Mouse (Mus musculus) intestine, embryonic 16.5 days (tissue): ENCODE results near the gene Adcy1. TPM values are rescaled to one million over a fixed set of nuclear protein-coding genes. Genes with fewer than 3 reads are reported as not detected.

Source experiments
- ATAC-seq: fragments of 200-750 bp; cut with Nextera tagmentation; 2 replicates; pipeline ENCODE4 v1.8.0; 2017; ENCODE audit warnings: moderate TSS enrichment, moderate library complexity
- H3K27ac ChIP-seq: fragments of 300-500 bp; sonication (generic); 2 replicates; pipeline ENCODE4 v1.5.1; 2014; ENCODE audit warnings: mild to moderate bottlenecking, low read length
- H3K27me3 ChIP-seq: fragments of 300-500 bp; sonication (generic); replicated peaks from 2 replicates; pipeline ENCODE4 v1.6.1; 2014; ENCODE audit warnings: low read length, control low read depth, mixed read lengths; ENCODE audit not compliant: control insufficient read depth, insufficient read depth
- H3K36me3 ChIP-seq: fragments of 300-500 bp; sonication (generic); 2 replicates; pipeline ENCODE4 v1.6.1; 2014; ENCODE audit warnings: low read length, control low read depth; ENCODE audit not compliant: control insufficient read depth, insufficient read depth
- H3K4me1 ChIP-seq: fragments of 300-500 bp; sonication (generic); 2 replicates; pipeline ENCODE4 v1.6.1; 2014; ENCODE audit warnings: low read length, control low read depth, mixed read lengths; ENCODE audit not compliant: control insufficient read depth, insufficient read depth
- H3K4me2 ChIP-seq: fragments of 300-500 bp; sonication (generic); 2 replicates; pipeline ENCODE4 v1.6.1; 2014; ENCODE audit warnings: low read depth, low read length, control low read depth
- H3K4me3 ChIP-seq: fragments of 300-500 bp; sonication (generic); 2 replicates; pipeline ENCODE4 v1.5.1; 2014; ENCODE audit warnings: mild to moderate bottlenecking, low read length
- H3K9ac ChIP-seq: fragments of 300-500 bp; sonication (generic); 2 replicates; pipeline ENCODE4 v1.6.1; 2014; ENCODE audit warnings: low read depth, low read length
- H3K9me3 ChIP-seq: fragments of 300-500 bp; sonication (generic); 2 replicates; pipeline ENCODE4 v1.6.1; 2016; ENCODE audit warnings: low read length, control low read depth; ENCODE audit not compliant: control insufficient read depth
- WGBS: fragments of 180-500 bp; shearing (Covaris S2); extraction: QIAGEN DNeasy Blood & Tissue Kit; methylation state at CpG from one replicate; pipeline ENCODE4 v1.1.7; 2014; 5-methylcytosine and 5-hydroxymethylcytosine counted together
- polyA plus RNA-seq: library from polyadenylated mRNA; unstranded; fragments of >200 nt; fragmentation: Nextera tagmentation; extraction: Ambion mirVana; gene quantifications from 2 replicates; pipeline ENCODE4 v1.2.1, GENCODE M21; 2015

The Adcy1 gene
- polyA plus RNA-seq, 1 experiment from 2014 or later = 0.68 TPM

DNA sequence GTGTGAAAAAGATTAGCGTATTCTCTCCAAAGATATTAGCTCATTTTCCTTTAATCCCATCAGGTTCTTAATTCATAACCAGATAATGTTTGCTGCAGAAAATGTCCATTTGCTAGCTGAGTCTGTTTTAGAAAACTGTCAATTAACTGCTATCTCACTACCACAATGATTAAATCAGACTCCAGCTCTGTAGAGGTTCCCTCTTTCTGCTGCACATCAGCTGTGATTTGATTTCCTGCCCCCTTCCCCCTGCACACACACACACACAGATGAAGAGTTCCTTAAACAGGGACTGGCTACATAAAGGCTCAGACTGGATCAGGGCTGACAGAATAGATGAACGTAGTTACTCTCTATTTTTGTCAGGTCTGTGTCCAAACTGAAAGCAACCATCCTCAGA lies 53.4 kb downstream of the Adcy1 start:
- H3K9ac ChIP-seq = no peak overlapping the region
- H3K4me3 ChIP-seq = no peak overlapping the region
- no peaks in the 10 kb centered on the region for H3K9me3 ChIP-seq
- no peaks in the 10 kb centered on the region for H3K36me3 ChIP-seq
- H3K4me2 ChIP-seq = no peak overlapping the region
- H3K27me3 ChIP-seq = no peaks in the 10 kb centered on the region
- WGBS = 57% methylated on average over 2 of the region's 2 CpGs
- peak; percentile 56; the same call in 1 of the 2 replicates for ATAC-seq
- H3K27ac ChIP-seq = no peak overlapping the region
- no peaks in the 10 kb centered on the region for H3K4me1 ChIP-seq

DNA sequence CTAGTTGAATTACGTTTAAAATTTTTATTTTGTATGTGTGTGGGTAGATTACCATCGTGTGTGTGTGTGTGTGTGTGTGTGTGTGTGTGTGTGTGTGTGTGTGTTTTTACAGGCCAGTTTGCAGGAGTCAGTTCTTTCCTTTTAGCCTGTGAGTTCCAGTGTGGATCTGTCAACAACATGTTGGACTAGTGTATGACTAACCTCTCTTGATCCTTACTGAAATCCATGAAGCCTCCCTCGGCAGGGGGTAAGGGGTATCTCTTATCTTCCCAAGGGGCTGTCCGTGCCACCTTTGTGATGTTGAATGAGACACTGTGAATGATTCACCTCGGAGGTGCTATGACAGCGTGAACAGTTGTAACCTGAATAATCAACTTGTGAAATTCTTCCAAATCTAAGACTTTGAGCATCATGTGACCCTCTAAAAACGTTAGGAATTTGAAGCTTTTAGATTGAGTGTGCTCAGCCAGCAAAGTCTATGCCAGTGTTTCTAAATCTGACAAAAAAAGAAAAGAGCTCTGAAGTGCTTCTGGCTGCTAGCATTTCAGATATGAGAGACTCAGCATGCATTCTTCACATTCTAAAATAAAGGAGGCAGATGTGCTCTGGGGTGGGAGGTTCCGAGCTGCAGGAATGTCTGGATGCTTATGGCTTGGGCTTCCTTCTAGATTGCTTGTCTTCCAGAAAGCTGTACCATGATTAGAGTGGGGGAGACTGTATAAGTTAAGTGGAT lies 66.2 kb downstream of the Adcy1 start:
- no peaks in the 10 kb centered on the region for H3K9me3 ChIP-seq
- ATAC-seq = peak; percentile 50; the same call in 1 of the 2 replicates
- no peak overlapping the region for H3K27ac ChIP-seq
- H3K27me3 ChIP-seq = no peaks in the 10 kb centered on the region
- WGBS = 50% methylated on average over 8 of the region's 8 CpGs
- H3K4me3 ChIP-seq = no peak overlapping the region
- H3K36me3 ChIP-seq = no peaks in the 10 kb centered on the region
- no peaks in the 10 kb centered on the region for H3K4me1 ChIP-seq
- no peak overlapping the region for H3K4me2 ChIP-seq
- H3K9ac ChIP-seq = no peak overlapping the region

DNA sequence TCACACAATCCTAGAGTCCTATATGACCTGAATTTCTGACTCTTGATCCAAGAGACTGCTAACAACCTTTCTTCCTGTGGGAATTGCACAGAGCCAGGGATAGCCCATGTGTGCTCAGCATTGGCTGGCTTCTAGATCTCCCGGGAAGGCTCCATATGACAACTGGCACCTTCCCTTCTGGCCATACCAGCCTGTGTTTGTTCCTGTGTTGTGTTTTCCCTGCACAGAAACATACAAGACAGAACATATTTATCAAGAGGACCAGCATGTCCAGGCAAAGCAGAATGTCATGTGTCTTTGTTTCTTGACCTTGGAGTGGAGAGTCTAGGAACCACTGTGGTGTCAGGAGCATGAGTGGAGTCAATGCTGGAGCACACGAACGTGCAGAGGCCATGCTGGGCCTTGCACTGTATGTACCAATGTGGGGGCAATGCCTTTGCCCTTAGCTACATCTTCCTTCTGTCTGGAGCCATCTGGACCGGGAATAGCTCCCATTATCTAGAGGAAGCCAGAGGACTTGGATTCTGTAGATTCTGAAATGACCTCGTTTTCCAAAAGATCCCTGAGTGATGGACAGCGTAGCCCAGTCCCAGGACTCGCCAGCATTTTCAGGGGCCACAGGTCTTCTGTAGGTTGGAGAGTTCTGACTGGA lies 69.6 kb downstream of the Adcy1 start:
- Histone ChIP-seq H3K9me3 (no peaks in the 10 kb centered on the region), H3K36me3 (no peaks in the 10 kb centered on the region), H3K4me3 (no peak overlapping the region), H3K4me2 (no peak overlapping the region), H3K4me1 (no peaks in the 10 kb centered on the region), H3K27ac (no peak overlapping the region), H3K27me3 (no peaks in the 10 kb centered on the region), H3K9ac (no peak overlapping the region)
- ATAC-seq = no peak
- WGBS = 89% methylated on average over 7 of the region's 7 CpGs

DNA sequence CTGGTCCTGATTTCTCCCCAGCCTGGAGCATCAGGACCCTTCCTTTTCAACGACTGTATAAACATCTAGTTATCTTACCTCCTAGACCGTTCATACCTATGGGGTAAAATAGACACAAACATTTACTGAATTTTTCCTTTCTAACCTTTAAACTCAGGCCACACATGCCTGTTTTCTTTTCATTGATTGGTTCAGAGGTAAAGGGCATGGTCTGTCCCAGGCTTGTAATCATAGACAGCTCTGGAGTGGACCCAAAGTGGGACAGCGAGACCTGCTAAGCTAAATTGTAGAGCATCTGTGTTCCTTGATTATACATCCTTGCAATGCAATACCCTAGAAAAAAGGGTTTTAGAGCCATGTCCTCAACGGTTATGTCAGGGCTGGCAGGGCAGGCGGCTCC lies 70.4 kb downstream of the Adcy1 start:
- H3K9ac ChIP-seq = no peak overlapping the region
- no peak overlapping the region for H3K4me3 ChIP-seq
- H3K9me3 ChIP-seq = no peaks in the 10 kb centered on the region
- no peaks in the 10 kb centered on the region for H3K4me1 ChIP-seq
- no peaks in the 10 kb centered on the region for H3K36me3 ChIP-seq
- ATAC-seq = no peak
- H3K4me2 ChIP-seq = no peak overlapping the region
- no peak overlapping the region for H3K27ac ChIP-seq
- 85% methylated on average over 5 of the region's 5 CpGs for WGBS
- H3K27me3 ChIP-seq = no peaks in the 10 kb centered on the region

DNA sequence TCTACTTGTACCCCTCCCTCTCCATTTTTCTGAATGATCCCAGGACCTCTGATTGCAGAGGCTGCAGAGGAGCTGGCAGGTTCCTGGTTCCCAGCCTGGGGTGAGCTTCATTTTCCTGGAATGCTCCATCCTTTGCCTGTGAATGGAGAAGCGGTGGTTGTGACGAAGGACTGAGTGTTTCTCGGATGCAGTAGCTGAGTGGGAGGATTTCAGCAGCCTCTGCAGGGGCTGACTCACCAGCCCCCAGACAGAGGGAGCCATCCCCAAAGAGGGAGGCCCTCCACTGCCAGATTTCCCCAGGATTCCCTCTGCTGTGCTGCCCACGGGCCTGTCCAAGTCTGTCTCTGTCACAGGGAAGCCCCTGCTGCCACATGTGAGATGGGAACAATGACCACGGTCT lies 71.0 kb downstream of the Adcy1 start:
- Histone ChIP-seq H3K4me3 (no peak overlapping the region), H3K27me3 (no peaks in the 10 kb centered on the region), H3K4me2 (no peak overlapping the region), H3K4me1 (no peaks in the 10 kb centered on the region), H3K27ac (no peak overlapping the region), H3K9ac (no peak overlapping the region), H3K9me3 (no peaks in the 10 kb centered on the region), H3K36me3 (no peaks in the 10 kb centered on the region)
- no peak for ATAC-seq
- 79% methylated on average over 5 of the region's 5 CpGs for WGBS

DNA sequence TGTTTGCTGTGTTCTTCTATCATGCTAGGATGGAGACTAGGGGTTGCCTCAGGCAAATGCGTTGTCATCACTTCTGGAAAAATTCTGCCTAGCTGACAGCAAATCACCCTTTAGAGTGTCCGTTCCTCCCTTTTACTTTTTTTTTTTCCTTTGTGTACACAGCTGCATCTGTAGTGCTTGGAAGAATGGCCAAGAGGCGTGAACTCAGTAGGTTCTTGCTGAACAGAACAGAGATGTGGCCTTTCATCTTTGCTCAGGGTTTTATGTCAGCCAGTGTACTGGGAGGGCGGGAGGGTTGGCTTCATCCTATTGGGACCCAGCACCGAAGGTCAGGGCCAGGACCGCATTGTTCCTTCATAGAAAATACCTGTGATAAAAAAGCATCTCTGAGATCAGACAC lies 72.0 kb downstream of the Adcy1 start:
- ATAC-seq = no peak
- WGBS = 66% methylated on average over 6 of the region's 6 CpGs
- no peak overlapping the region for H3K4me3 ChIP-seq
- no peak overlapping the region for H3K9ac ChIP-seq
- no peaks in the 10 kb centered on the region for H3K9me3 ChIP-seq
- no peak overlapping the region for H3K4me2 ChIP-seq
- no peaks in the 10 kb centered on the region for H3K27me3 ChIP-seq
- no peak overlapping the region for H3K27ac ChIP-seq
- H3K36me3 ChIP-seq = no peaks in the 10 kb centered on the region
- H3K4me1 ChIP-seq = no peaks in the 10 kb centered on the region

DNA sequence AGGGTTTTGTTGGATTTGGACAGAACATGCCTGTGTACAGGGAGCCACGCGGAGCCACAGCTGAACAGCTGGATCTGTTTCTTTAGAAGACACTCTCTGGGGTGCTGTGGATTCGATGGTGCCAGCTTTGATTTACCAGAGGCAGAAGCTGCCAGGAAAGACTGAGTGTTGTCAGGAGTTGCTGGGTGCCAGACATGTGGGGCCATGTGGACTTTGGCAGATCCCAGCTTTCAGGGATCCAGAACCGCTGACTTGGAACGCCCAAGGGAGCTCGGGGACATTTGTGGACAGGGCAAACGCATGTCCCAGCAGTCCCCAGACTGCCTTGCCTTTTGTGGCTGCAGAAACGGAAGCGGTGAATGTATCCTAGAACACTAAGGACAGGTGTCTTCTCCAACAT lies 72.5 kb downstream of the Adcy1 start:
- Histone ChIP-seq H3K9me3 (no peaks in the 10 kb centered on the region), H3K9ac (no peak overlapping the region), H3K27me3 (no peaks in the 10 kb centered on the region), H3K4me1 (no peaks in the 10 kb centered on the region), H3K4me3 (no peak overlapping the region), H3K36me3 (no peaks in the 10 kb centered on the region), H3K27ac (no peak overlapping the region), H3K4me2 (no peak overlapping the region)
- no peak for ATAC-seq
- WGBS = 87% methylated on average over 9 of the region's 9 CpGs

DNA sequence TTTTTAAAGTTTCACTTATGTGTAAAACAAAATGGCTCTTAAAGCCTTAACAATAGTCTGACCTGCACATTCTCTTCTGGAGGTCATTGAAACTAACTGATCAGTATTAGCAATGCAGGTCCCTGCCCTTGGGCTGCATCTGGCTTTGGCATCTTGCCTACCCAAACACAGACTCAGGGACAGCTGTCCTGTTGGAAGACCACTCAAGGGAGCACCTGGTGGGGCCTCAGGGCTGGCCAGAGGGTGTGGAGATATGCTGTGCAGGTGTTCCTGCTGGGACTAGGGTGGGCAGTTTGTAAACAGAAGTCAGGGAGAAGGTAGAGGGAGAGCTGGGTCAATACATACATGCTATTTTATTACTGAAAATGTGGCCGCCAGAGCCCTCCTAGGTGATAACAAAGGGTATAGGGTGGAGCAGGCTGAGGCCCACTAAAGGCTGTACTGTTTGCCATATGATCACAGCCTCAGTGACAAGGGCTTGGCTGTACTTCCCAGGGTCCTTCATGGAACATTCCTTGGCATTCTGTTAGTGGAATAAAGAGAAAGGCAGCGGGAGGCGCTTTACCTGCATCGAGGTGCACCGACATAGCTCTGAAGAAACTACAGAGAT lies 73.1 kb downstream of the Adcy1 start:
- Histone ChIP-seq H3K9ac (no peak overlapping the region), H3K27ac (no peak overlapping the region), H3K4me2 (no peak overlapping the region), H3K4me3 (no peak overlapping the region), H3K36me3 (no peaks in the 10 kb centered on the region), H3K4me1 (no peaks in the 10 kb centered on the region), H3K9me3 (no peaks in the 10 kb centered on the region), H3K27me3 (no peaks in the 10 kb centered on the region)
- peak; percentile 78 for ATAC-seq
- 77% methylated on average over 5 of the region's 5 CpGs for WGBS

DNA sequence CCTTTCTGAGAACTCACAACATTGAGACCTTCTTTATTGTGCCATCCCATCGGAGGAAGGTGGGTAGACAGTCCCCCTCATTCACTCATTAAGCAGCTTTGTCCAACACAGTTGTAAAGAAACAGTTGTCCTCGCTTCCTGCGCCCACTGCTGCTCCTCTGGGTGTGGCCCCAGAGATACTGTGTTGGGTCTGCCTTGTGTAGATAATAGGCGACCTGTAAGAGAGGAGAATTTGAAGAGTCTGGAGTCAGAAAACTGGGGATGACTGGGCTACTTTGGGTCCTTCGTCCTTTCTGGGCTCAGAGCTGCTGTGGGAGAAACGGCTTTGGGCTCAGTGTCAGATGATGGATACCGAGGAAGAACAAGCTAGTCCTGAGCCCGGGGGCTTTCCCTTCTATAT lies 75.1 kb downstream of the Adcy1 start:
- no peak overlapping the region for H3K4me2 ChIP-seq
- H3K27ac ChIP-seq = no peak overlapping the region
- no peak overlapping the region for H3K9ac ChIP-seq
- H3K9me3 ChIP-seq = no peaks in the 10 kb centered on the region
- no peak overlapping the region for H3K4me3 ChIP-seq
- no peaks in the 10 kb centered on the region for H3K36me3 ChIP-seq
- H3K27me3 ChIP-seq = no peaks in the 10 kb centered on the region
- WGBS = 90% methylated on average over 8 of the region's 8 CpGs
- ATAC-seq = no peak
- peaks cover 5% of the 10 kb centered on the region; the same call in 1 of the 2 replicates for H3K4me1 ChIP-seq
